Mouse (Mus musculus) cerebellum, adult 2 months (tissue): ENCODE measurements at regions not wholly inside any gene's neighbourhood (a gene's known extent, or its start where the extent isn't known, plus 50 kb on each side); places are given as distances from the start of the nearest gene placed in this dataset.

Source experiments
- CTCF ChIP-seq: fragments of 200-500 bp; IDR thresholded peaks from 2 replicates; pipeline ENCODE4 v1.5.1; 2011; ENCODE audit warnings: low read depth, mild to moderate bottlenecking, control low read depth, low read length, moderate library complexity, borderline replicate concordance; ENCODE audit not compliant: insufficient read depth
- POLR2A ChIP-seq: fragments of 200-500 bp; IDR thresholded peaks from 2 replicates; pipeline ENCODE4 v1.6.1; 2011; ENCODE audit warnings: low read length, control low read depth, borderline replicate concordance; ENCODE audit not compliant: insufficient read depth

DNA sequence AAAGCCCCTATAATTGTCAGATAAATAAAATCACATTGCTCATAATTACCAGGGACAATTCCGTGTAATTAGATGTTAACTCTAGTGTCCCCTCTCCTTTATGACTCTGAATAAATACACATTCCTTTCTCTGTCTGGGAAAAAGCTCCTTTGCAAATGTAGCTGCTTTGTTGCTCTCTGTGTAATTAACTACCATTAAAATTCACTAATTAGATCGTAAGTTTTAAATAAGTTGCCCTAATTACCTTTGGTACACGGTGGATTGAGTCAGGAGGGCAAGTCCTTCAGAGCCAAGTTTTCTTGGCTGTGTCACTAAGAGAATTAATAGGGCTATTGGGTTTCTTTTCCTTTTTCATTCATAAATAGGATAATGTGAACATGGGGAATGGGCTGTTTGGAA, 834.7 kb downstream of the Tlr4 start:
- TF ChIP-seq CTCF = no peak
- no peak for TF ChIP-seq POLR2A
